In genomic region chr17:30690181-30690580, GRCm38 (mm10) we compare ENCODE assay signal across 23 mouse cellular contexts.
DNase-seq lines count a peak whose midpoint lies in the region; ATAC-seq and TF ChIP-seq lines count a peak whose summit lies in the region.
"Had no signal": no experiment of that assay in that cellular context is flagged by ENCODE, and none has a peak within 500 bp of the region (broad histone marks: within the 10 kb centered on the region; RNA-seq: fewer than 3 reads in every experiment).

No protein-coding gene starts in this region.

- WGBS in stomach, postnatal 0 days = 74% methylated on average over 8 of the region's 8 CpGs
- WGBS in hindbrain, embryonic 10.5 days = 93% methylated on average over 8 of the region's 8 CpGs

- ATAC-seq in stomach, postnatal 0 days (ENCODE audit: low FRiP score, low TSS enrichment) = peak; percentile 67; the same call in 1 of the 2 replicates
- ATAC-seq: forebrain, embryonic 14.5 days; forebrain, postnatal 0 days; hindbrain, embryonic 16.5 days; intestine, embryonic 15.5 days; Patski had no signal

- TF ChIP-seq CTCF in stomach, postnatal 0 days (IDR thresholded peaks at IDR 0.05; ENCODE audit: low read depth) = peak; percentile 8; the same call in 1 of the 2 replicates

- peak; percentile 4 for DNase-seq in cerebellum, adult 11-12 months
- DNase-seq in cerebellum, adult 8-10 months = no peak
- DNase-seq in cerebellum, postnatal 10 days = peak; percentile 21 to 31
- peak; percentile 47 to 58 for DNase-seq in cerebellum, postnatal 25 days
- peak; percentile 59 for DNase-seq in stomach, postnatal 0 days (ENCODE audit: low spot score)
- no peak for DNase-seq in hindbrain, embryonic 10.5 days (ENCODE audit: low spot score)
- no peak for DNase-seq in lung, postnatal 10 days
- DNase-seq: adrenal gland, postnatal 10 days; adrenal gland, postnatal 36 days; B cell, adult 2 months; forebrain, postnatal 0 days; gastrocnemius, adult 2 months; gastrocnemius, postnatal 14 days; heart, adult 11 months; kidney, adult 11 months had no signal

- no peak overlapping the region for H3K4me3 ChIP-seq in stomach, postnatal 0 days (ENCODE audit: low read depth, low read length)
- H3K4me3 ChIP-seq in hindbrain, embryonic 10.5 days = no peak overlapping the region
- H3K4me3 ChIP-seq: gastrocnemius, adult 2 months; hindbrain, embryonic 13.5 days; intestine, embryonic 15.5 days had no signal

- no peak overlapping the region for H3K9ac ChIP-seq in stomach, postnatal 0 days (ENCODE audit: low read length)
- H3K9ac ChIP-seq: forebrain, postnatal 0 days; hindbrain, embryonic 13.5 days; intestine, embryonic 15.5 days had no signal

- no peak overlapping the region for H3K27ac ChIP-seq in stomach, postnatal 0 days (replicated peaks)
- H3K27ac ChIP-seq in hindbrain, embryonic 10.5 days = no peak overlapping the region
- H3K27ac ChIP-seq: gastrocnemius, adult 2 months; hindbrain, embryonic 13.5 days; intestine, embryonic 15.5 days had no signal

- H3K27me3 ChIP-seq in stomach, postnatal 0 days (ENCODE audit: control insufficient read depth, insufficient read depth, low read length) = no peaks in the 10 kb centered on the region
- H3K27me3 ChIP-seq in hindbrain, embryonic 10.5 days (ENCODE audit: insufficient read depth, poor library complexity, severe bottlenecking) = no peaks in the 10 kb centered on the region
- H3K27me3 ChIP-seq: CH12.LX; hindbrain, embryonic 13.5 days; intestine, embryonic 15.5 days had no signal

- no peak overlapping the region for H3K4me2 ChIP-seq in stomach, postnatal 0 days (replicated peaks; ENCODE audit: low read depth)
- H3K4me2 ChIP-seq: heart, embryonic 11.5 days; hindbrain, embryonic 13.5 days; intestine, embryonic 15.5 days had no signal

- H3K36me3 ChIP-seq in stomach, postnatal 0 days (ENCODE audit: control insufficient read depth, insufficient read depth, low read length) = no peaks in the 10 kb centered on the region
- no peaks in the 10 kb centered on the region for H3K36me3 ChIP-seq in hindbrain, embryonic 10.5 days
- H3K36me3 ChIP-seq: hindbrain, embryonic 13.5 days; intestine, embryonic 15.5 days had no signal

- H3K4me1 ChIP-seq in stomach, postnatal 0 days (replicated peaks; ENCODE audit: control insufficient read depth, insufficient read depth) = no peaks in the 10 kb centered on the region
- H3K4me1 ChIP-seq in hindbrain, embryonic 10.5 days (replicated peaks) = peaks cover 9% of the 10 kb centered on the region; the same call in 1 of the 2 replicates
- H3K4me1 ChIP-seq: hindbrain, embryonic 13.5 days; intestine, embryonic 15.5 days had no signal

- H3K9me3 ChIP-seq in stomach, postnatal 0 days (ENCODE audit: control insufficient read depth, low read length) = no peaks in the 10 kb centered on the region
- no peaks in the 10 kb centered on the region for H3K9me3 ChIP-seq in hindbrain, embryonic 10.5 days
- H3K9me3 ChIP-seq: G1E; hindbrain, embryonic 13.5 days; intestine, embryonic 15.5 days had no signal

- no peak for TF ChIP-seq EP300 in stomach, postnatal 0 days (optimal IDR thresholded peaks at IDR 0.05)

Comparison
In these comparisons a context has a peak if more than half of its experiments do, and no peak if none do; other contexts are left out.
1. DNase-seq: peak in cerebellum, adult 11-12 months (single experiment), cerebellum, postnatal 10 days (2 of 2), cerebellum, postnatal 25 days (2 of 2) and stomach, postnatal 0 days (single experiment); none in cerebellum, adult 8-10 months (single experiment), hindbrain, embryonic 10.5 days (single experiment) and lung, postnatal 10 days (single experiment).